Mouse (Mus musculus) testis, adult 2 months (tissue): ENCODE measurements around the gene Wipf2.

Experiments
- CTCF ChIP-seq: fragments of 200-500 bp; IDR thresholded peaks from 2 replicates; pipeline ENCODE4 v1.5.1; 2012; ENCODE audit warnings: low read depth, mild to moderate bottlenecking, inconsistent platforms, low read length, moderate library complexity; ENCODE audit not compliant: control insufficient read depth, insufficient read depth, insufficient replicate concordance
- POLR2A ChIP-seq: fragments of 200-500 bp; IDR thresholded peaks from 2 replicates; pipeline ENCODE4 v1.6.1; 2012; ENCODE audit warnings: low read depth, mild to moderate bottlenecking, inconsistent platforms, low read length, moderate library complexity; ENCODE audit not compliant: control insufficient read depth

GRCm38 (mm10) chr11:98850100-98851093, 13.0 kb upstream of the Wipf2 start:
- no peak for TF ChIP-seq CTCF
- TF ChIP-seq POLR2A: no peak
